Mouse (Mus musculus): Measurements from ENCODE around the gene Otof. TPM values are rescaled to one million over a fixed set of nuclear protein-coding genes. Genes with fewer than 3 reads are reported as not detected.

The Otof gene
- 0.20 and 0.28 TPM in 2 replicates for polyA plus RNA-seq (2016; fragmentation: Nextera tagmentation; extraction: Ambion mirVana)

- Histone ChIP-seq H3K4me2 (replicated peaks) (peak within 1 kb of the TSS; percentile 32), H3K4me1 (peaks cover 19% of the 10 kb centered on the region), H3K27ac (no peak within 1 kb of the TSS), H3K36me3 (no peaks in the 10 kb centered on the region), H3K4me3 (no peak within 1 kb of the TSS), H3K27me3 (replicated peaks) (peaks cover 19% of the 10 kb centered on the region), H3K9ac (no peak within 1 kb of the TSS), H3K9me3 (no peaks in the 10 kb centered on the region)
- peak; percentile 44; the same call in 1 of the 2 replicates for ATAC-seq (ENCODE audit: low FRiP score, low read depth)
- WGBS = 27% methylated on average over 12 of the region's 12 CpGs
These were observed at the start of gene Otof for GRCm38 (mm10) chr5:30461821-30462220. Otof (minus strand) TSS chr5:30461932.

- Histone ChIP-seq H3K27ac (no peak overlapping the region), H3K9ac (no peak overlapping the region), H3K4me2 (replicated peaks) (no peak overlapping the region), H3K9me3 (no peaks in the 10 kb centered on the region), H3K4me1 (peaks cover 4% of the 10 kb centered on the region; the same call in 1 of the 2 replicates), H3K36me3 (no peaks in the 10 kb centered on the region), H3K4me3 (no peak overlapping the region), H3K27me3 (replicated peaks) (no peaks in the 10 kb centered on the region)
- ATAC-seq (ENCODE audit: low FRiP score, low read depth) = no peak
- 74% methylated on average over 7 of the region's 7 CpGs for WGBS
These were observed 35.6 kb upstream of the Otof start for GRCm38 (mm10) chr5:30497299-30497698.

DNA sequence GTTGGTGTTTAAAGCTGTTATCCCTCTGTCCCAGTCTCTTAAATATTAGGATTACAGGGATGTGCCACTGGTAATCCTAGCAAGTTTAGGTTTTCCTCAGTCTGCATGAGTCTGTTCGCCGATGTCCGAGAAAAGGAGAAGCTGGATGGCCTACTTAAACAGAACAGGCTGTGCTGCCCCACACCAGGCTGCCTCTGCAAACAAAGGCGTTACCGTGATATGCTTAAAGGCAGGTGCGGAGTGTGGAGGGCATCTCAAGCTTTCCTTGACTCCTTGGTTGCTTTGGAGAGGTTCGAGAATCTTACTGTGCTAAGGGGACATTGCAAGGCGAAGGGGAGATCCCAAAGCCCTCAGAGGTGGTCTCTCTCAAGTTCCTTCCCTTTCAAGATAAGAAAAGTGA lies 35.1 kb upstream of the Otof start:
- 86% methylated on average over 8 of the region's 8 CpGs for WGBS
- ATAC-seq (ENCODE audit: low FRiP score, low read depth) = no peak

GRCm38 (mm10) chr5:30495288-30495687 lies 33.6 kb upstream of the Otof start:
- H3K27ac ChIP-seq = no peak overlapping the region
- no peaks in the 10 kb centered on the region for H3K27me3 ChIP-seq (replicated peaks)
- WGBS = 57% methylated on average over 2 of the region's 2 CpGs
- no peak for ATAC-seq (ENCODE audit: low FRiP score, low read depth)
- no peak overlapping the region for H3K4me2 ChIP-seq (replicated peaks)
- no peak overlapping the region for H3K9ac ChIP-seq
- no peaks in the 10 kb centered on the region for H3K9me3 ChIP-seq
- no peaks in the 10 kb centered on the region for H3K36me3 ChIP-seq
- H3K4me1 ChIP-seq = peaks cover 4% of the 10 kb centered on the region; the same call in 1 of the 2 replicates
- H3K4me3 ChIP-seq = no peak overlapping the region

More for the DNA sequence above, 35.1 kb upstream of the Otof start:
- Histone ChIP-seq H3K4me1 (peaks cover 4% of the 10 kb centered on the region; the same call in 1 of the 2 replicates), H3K4me2 (replicated peaks) (no peak overlapping the region), H3K27ac (no peak overlapping the region), H3K4me3 (no peak overlapping the region), H3K27me3 (replicated peaks) (no peaks in the 10 kb centered on the region), H3K9me3 (no peaks in the 10 kb centered on the region), H3K9ac (no peak overlapping the region), H3K36me3 (no peaks in the 10 kb centered on the region)

DNA sequence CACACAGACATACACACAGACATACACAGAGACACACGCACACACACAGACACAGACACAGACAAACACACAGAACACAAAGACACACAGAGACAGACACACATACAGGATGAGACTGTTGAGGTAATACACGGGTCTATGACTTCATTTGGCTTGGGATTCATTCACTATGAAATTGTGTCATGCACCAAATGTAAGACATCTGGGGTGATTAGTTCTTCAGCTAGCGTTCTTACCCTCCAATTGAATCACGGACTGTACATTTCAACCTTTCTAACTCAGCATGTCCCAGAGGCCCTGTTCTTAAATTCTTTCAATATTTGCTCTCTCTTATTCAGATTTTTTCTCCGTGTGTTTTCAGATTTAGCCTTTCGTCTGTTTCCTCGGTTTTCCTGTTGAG lies 32.9 kb upstream of the Otof start:
- no peaks in the 10 kb centered on the region for H3K27me3 ChIP-seq (replicated peaks)
- 90% methylated on average over 7 of the region's 7 CpGs for WGBS
- ATAC-seq (ENCODE audit: low FRiP score, low read depth) = no peak

GRCm38 (mm10) chr5:30493723-30494122 lies 32.0 kb upstream of the Otof start:
- WGBS = 82% methylated on average over 7 of the region's 7 CpGs
- Histone ChIP-seq H3K9me3 (no peaks in the 10 kb centered on the region), H3K27ac (no peak overlapping the region), H3K36me3 (no peaks in the 10 kb centered on the region), H3K4me3 (no peak overlapping the region), H3K4me1 (peaks cover 4% of the 10 kb centered on the region; the same call in 1 of the 2 replicates), H3K27me3 (replicated peaks) (no peaks in the 10 kb centered on the region), H3K9ac (no peak overlapping the region), H3K4me2 (replicated peaks) (no peak overlapping the region)
- ATAC-seq (ENCODE audit: low FRiP score, low read depth) = no peak

More for the DNA sequence above, 32.9 kb upstream of the Otof start:
- Histone ChIP-seq H3K9ac (no peak overlapping the region), H3K9me3 (no peaks in the 10 kb centered on the region), H3K4me3 (no peak overlapping the region), H3K4me1 (peaks cover 4% of the 10 kb centered on the region; the same call in 1 of the 2 replicates), H3K27ac (no peak overlapping the region), H3K4me2 (replicated peaks) (no peak overlapping the region), H3K36me3 (no peaks in the 10 kb centered on the region)

DNA sequence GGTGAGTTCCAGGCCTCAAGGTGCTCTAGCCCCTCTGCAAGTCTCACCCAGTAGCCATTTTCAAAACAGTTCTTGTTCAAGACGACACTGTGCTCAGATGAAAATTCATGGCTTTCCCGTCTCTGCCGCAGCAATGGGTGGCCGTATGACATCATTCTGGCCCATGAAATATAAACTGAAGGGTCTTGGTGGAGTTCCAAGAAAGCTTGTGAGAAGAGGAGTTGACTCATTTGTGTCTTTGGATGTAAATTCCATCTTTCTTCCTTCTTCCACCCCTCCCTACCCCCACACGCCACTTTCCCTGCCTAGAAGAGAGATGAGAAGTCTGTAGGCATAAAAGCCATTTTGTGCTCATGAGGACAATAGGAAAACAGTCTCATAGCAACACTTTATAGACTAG lies 29.1 kb upstream of the Otof start:
- H3K4me2 ChIP-seq (replicated peaks) = no peak overlapping the region
- no peak overlapping the region for H3K9ac ChIP-seq
- WGBS = 79% methylated on average over 5 of the region's 5 CpGs
- H3K27ac ChIP-seq = no peak overlapping the region
- H3K36me3 ChIP-seq = no peaks in the 10 kb centered on the region
- no peaks in the 10 kb centered on the region for H3K9me3 ChIP-seq
- no peaks in the 10 kb centered on the region for H3K27me3 ChIP-seq (replicated peaks)
- no peak for ATAC-seq (ENCODE audit: low FRiP score, low read depth)
- H3K4me3 ChIP-seq = no peak overlapping the region
- no peaks in the 10 kb centered on the region for H3K4me1 ChIP-seq

DNA sequence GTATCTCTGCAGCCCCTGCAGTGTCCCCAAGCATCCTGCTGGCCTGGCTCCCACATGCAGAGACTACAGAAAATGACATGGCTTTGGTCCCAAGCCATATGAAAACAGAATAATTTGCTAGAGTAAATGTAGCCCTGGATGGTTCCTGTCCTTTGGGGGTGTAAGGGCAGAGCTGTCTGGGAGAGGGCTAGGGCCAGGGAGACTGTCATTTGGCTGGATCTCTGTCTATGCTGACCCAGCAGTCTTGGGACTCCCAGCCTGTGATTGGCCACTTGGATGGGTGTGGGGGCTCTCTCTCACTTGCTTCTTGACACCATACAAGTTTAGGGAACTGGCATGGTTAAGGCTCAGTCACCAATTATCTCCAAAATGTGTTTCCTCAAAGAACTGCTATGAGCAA lies 28.5 kb upstream of the Otof start:
- no peak for ATAC-seq (ENCODE audit: low FRiP score, low read depth)
- Histone ChIP-seq H3K4me3 (no peak overlapping the region), H3K36me3 (no peaks in the 10 kb centered on the region), H3K9ac (no peak overlapping the region), H3K4me1 (no peaks in the 10 kb centered on the region), H3K9me3 (no peaks in the 10 kb centered on the region), H3K27me3 (replicated peaks) (no peaks in the 10 kb centered on the region), H3K27ac (no peak overlapping the region), H3K4me2 (replicated peaks) (no peak overlapping the region)

DNA sequence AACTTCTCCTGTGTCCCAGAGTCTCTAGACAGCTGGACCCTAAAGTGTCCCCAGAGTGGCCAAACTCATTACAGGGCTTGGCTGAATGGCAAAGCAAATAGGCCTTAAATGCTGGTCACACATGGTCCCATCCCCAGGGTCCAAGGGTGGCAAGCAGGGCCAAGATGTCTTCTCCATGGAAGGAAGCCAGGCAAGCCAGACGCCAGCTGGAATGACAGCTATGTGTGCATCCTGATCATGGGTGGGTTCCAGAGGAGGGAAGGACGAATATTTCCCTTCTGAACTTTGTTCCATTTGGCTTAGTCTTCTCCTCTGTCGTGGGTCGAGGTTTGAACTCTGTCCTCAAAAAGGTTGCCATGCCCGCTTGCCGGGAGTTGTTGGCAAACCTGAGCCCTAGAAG lies 23.4 kb upstream of the Otof start:
- H3K36me3 ChIP-seq = no peaks in the 10 kb centered on the region
- no peak overlapping the region for H3K9ac ChIP-seq
- H3K27ac ChIP-seq = no peak overlapping the region
- H3K4me1 ChIP-seq = no peaks in the 10 kb centered on the region
- WGBS = 80% methylated on average over 6 of the region's 6 CpGs
- H3K4me3 ChIP-seq = no peak overlapping the region
- no peak overlapping the region for H3K4me2 ChIP-seq (replicated peaks)
- ATAC-seq (ENCODE audit: low FRiP score, low read depth) = no peak
- H3K27me3 ChIP-seq (replicated peaks) = no peaks in the 10 kb centered on the region
- H3K9me3 ChIP-seq = no peaks in the 10 kb centered on the region

DNA sequence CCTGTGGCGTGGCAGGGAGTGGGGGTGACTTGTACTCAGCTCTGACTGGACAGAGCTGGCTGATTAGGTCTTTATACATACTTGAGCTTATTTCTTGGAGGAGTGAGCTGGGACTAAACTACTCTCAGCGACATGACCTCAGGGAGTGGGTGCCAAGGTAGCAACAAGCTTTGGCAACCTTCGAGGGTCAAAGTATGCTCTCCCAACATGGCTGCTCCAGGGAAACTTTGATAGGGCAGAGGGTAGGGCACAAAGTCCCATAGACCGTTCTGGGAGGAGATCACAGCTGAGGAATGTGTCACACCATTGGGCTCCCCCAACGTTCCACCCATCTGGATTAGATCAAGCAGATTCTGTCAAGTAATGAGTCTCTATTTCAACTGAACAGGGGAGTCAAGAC lies 22.9 kb upstream of the Otof start:
- Histone ChIP-seq H3K4me2 (replicated peaks) (no peak overlapping the region), H3K9ac (no peak overlapping the region), H3K27me3 (replicated peaks) (no peaks in the 10 kb centered on the region), H3K4me3 (no peak overlapping the region), H3K4me1 (no peaks in the 10 kb centered on the region), H3K27ac (no peak overlapping the region), H3K36me3 (no peaks in the 10 kb centered on the region), H3K9me3 (no peaks in the 10 kb centered on the region)
- 81% methylated on average over 5 of the region's 5 CpGs for WGBS
- no peak for ATAC-seq (ENCODE audit: low FRiP score, low read depth)

GRCm38 (mm10) chr5:30483533-30483932 lies 21.8 kb upstream of the Otof start:
- WGBS = 81% methylated on average over 8 of the region's 8 CpGs
- Histone ChIP-seq H3K9ac (no peak overlapping the region), H3K36me3 (no peaks in the 10 kb centered on the region), H3K4me3 (no peak overlapping the region), H3K9me3 (no peaks in the 10 kb centered on the region), H3K4me1 (no peaks in the 10 kb centered on the region), H3K27me3 (replicated peaks) (no peaks in the 10 kb centered on the region), H3K27ac (no peak overlapping the region), H3K4me2 (replicated peaks) (no peak overlapping the region)
- no peak for ATAC-seq (ENCODE audit: low FRiP score, low read depth)

GRCm38 (mm10) chr5:30482319-30482718 lies 20.6 kb upstream of the Otof start:
- no peak overlapping the region for H3K9ac ChIP-seq
- H3K27me3 ChIP-seq (replicated peaks) = no peaks in the 10 kb centered on the region
- no peaks in the 10 kb centered on the region for H3K36me3 ChIP-seq
- 22% methylated on average over 5 of the region's 5 CpGs for WGBS
- 0 out of 2 replicates have a peak, but pooled peaks have one; percentile 44 for ATAC-seq (ENCODE audit: low FRiP score, low read depth)
- no peaks in the 10 kb centered on the region for H3K9me3 ChIP-seq
- no peaks in the 10 kb centered on the region for H3K4me1 ChIP-seq
- H3K4me3 ChIP-seq = no peak overlapping the region
- H3K27ac ChIP-seq = no peak overlapping the region
- no peak overlapping the region for H3K4me2 ChIP-seq (replicated peaks)

- no peak overlapping the region for H3K27ac ChIP-seq
- H3K4me2 ChIP-seq (replicated peaks) = no peak overlapping the region
- H3K27me3 ChIP-seq (replicated peaks) = no peaks in the 10 kb centered on the region
- no peaks in the 10 kb centered on the region for H3K4me1 ChIP-seq
- WGBS = 42% methylated on average over 10 of the region's 10 CpGs
- no peaks in the 10 kb centered on the region for H3K36me3 ChIP-seq
- H3K4me3 ChIP-seq = no peak overlapping the region
- H3K9me3 ChIP-seq = no peaks in the 10 kb centered on the region
- no peak overlapping the region for H3K9ac ChIP-seq
- no peak for ATAC-seq (ENCODE audit: low FRiP score, low read depth)
These were observed 14.8 kb upstream of the Otof start for GRCm38 (mm10) chr5:30476534-30476933.

All from neural tube, embryonic 12.5 days (tissue).